Mouse (Mus musculus) lung, postnatal 14 days (tissue): ENCODE measurements around the gene Bcl2.

Experiments
- DNase-seq: peaks from one replicate; pipeline ENCODE4 v3.0.0; 2021

The Bcl2 gene

GRCm38 (mm10) chr1:106662486-106662885, 51.6 kb downstream of the Bcl2 start:
- DNase-seq, result no peak

GRCm38 (mm10) chr1:106658293-106658847, 55.7 kb downstream of the Bcl2 start:
- no peak for DNase-seq

- DNase-seq, result no peak
Measured at GRCm38 (mm10) chr1:106656207-106656738, 57.8 kb downstream of the Bcl2 start.

GRCm38 (mm10) chr1:106654254-106654653, 59.8 kb downstream of the Bcl2 start:
- DNase-seq, result no peak

- no peak for DNase-seq
Measured at GRCm38 (mm10) chr1:106653441-106653860, 60.6 kb downstream of the Bcl2 start.

- no peak for DNase-seq
Measured at GRCm38 (mm10) chr1:106651211-106651610, 62.9 kb downstream of the Bcl2 start.

GRCm38 (mm10) chr1:106650427-106650826, 63.6 kb downstream of the Bcl2 start:
- no peak for DNase-seq

- DNase-seq, result no peak
Measured at GRCm38 (mm10) chr1:106647336-106647735, 66.7 kb downstream of the Bcl2 start.

GRCm38 (mm10) chr1:106644566-106644965, 69.5 kb downstream of the Bcl2 start:
- DNase-seq, result no peak

GRCm38 (mm10) chr1:106643527-106643926, 70.5 kb downstream of the Bcl2 start:
- no peak for DNase-seq

GRCm38 (mm10) chr1:106640577-106640976, 73.5 kb downstream of the Bcl2 start:
- no peak for DNase-seq

GRCm38 (mm10) chr1:106637705-106638104, 76.4 kb downstream of the Bcl2 start:
- DNase-seq, result no peak

GRCm38 (mm10) chr1:106636714-106637113, 77.4 kb downstream of the Bcl2 start:
- no peak for DNase-seq

- no peak for DNase-seq
Measured at GRCm38 (mm10) chr1:106633207-106633606, 80.9 kb downstream of the Bcl2 start.

- no peak for DNase-seq
Measured at GRCm38 (mm10) chr1:106631869-106632463, 82.1 kb downstream of the Bcl2 start.

GRCm38 (mm10) chr1:106630973-106631372, 83.1 kb downstream of the Bcl2 start:
- DNase-seq, result no peak

- DNase-seq, result peak; percentile 60
Measured at GRCm38 (mm10) chr1:106629931-106630682, 84.0 kb downstream of the Bcl2 start.

- DNase-seq, result peak; percentile 65
Measured at GRCm38 (mm10) chr1:106629470-106629830, 84.6 kb downstream of the Bcl2 start.

GRCm38 (mm10) chr1:106628718-106629469, 85.2 kb downstream of the Bcl2 start:
- DNase-seq, result no peak

- no peak for DNase-seq
Measured at GRCm38 (mm10) chr1:106628279-106628678, 85.8 kb downstream of the Bcl2 start.

- no peak for DNase-seq
Measured at GRCm38 (mm10) chr1:106627241-106627640, 86.8 kb downstream of the Bcl2 start.

GRCm38 (mm10) chr1:106620174-106620931, 93.7 kb downstream of the Bcl2 start:
- no peak for DNase-seq

GRCm38 (mm10) chr1:106618814-106619213, 95.3 kb downstream of the Bcl2 start:
- DNase-seq, result no peak
